Mouse (Mus musculus) forebrain, embryonic 14.5 days (tissue): ENCODE measurements around the gene Vasp. TPM values are rescaled to one million over a fixed set of nuclear protein-coding genes. Genes with fewer than 3 reads are reported as not detected.

Experiments used
- ATAC-seq: fragments of 200-750 bp; cut with Nextera tagmentation; 2 replicates; pipeline ENCODE4 v1.8.0; 2017; ENCODE audit warnings: mild to moderate bottlenecking, moderate library complexity
- DNase-seq: peaks from one replicate; pipeline ENCODE4 v3.0.0-alpha.2; 2015; ENCODE audit warnings: low spot score
- H3K27ac ChIP-seq: fragments of 300-500 bp; sonication (generic); 2 replicates; pipeline ENCODE4 v1.5.1; 2014; ENCODE audit warnings: low read depth, mild to moderate bottlenecking, control low read depth, low read length, moderate library complexity
- H3K27me3 ChIP-seq: fragments of 300-500 bp; sonication (generic); replicated peaks from 2 replicates; pipeline ENCODE4 v1.6.1; 2014; ENCODE audit warnings: low read length, control low read depth, mixed read lengths; ENCODE audit not compliant: control insufficient read depth, insufficient read depth
- H3K36me3 ChIP-seq: fragments of 300-500 bp; sonication (generic); 2 replicates; pipeline ENCODE4 v1.6.1; 2014; ENCODE audit warnings: low read length, control low read depth; ENCODE audit not compliant: control insufficient read depth, insufficient read depth
- H3K4me1 ChIP-seq: fragments of 300-500 bp; sonication (generic); 2 replicates; pipeline ENCODE4 v1.6.1; 2014; ENCODE audit warnings: antibody characterized with exemption, low read length, control low read depth; ENCODE audit not compliant: control insufficient read depth, insufficient read depth
- H3K4me2 ChIP-seq: fragments of 300-500 bp; sonication (generic); 2 replicates; pipeline ENCODE4 v1.6.1; 2014; ENCODE audit warnings: mild to moderate bottlenecking, control low read depth, low read length
- H3K4me3 ChIP-seq: fragments of 300-500 bp; sonication (generic); 2 replicates; pipeline ENCODE4 v1.5.1; 2014; ENCODE audit warnings: low read depth, low read length, control low read depth
- H3K9ac ChIP-seq: fragments of 300-500 bp; sonication (generic); 2 replicates; pipeline ENCODE4 v1.6.1; 2014; ENCODE audit warnings: mild to moderate bottlenecking, low read length, control low read depth, moderate library complexity
- H3K9me3 ChIP-seq: fragments of 300-500 bp; sonication (generic); replicated peaks from 2 replicates; pipeline ENCODE4 v1.6.1; 2016; ENCODE audit warnings: low read length, control low read depth, mixed read lengths; ENCODE audit not compliant: control insufficient read depth
- WGBS: fragments of 180-500 bp; shearing (Covaris S2); extraction: QIAGEN DNeasy Blood & Tissue Kit; methylation state at CpG from one replicate; pipeline ENCODE4 v1.1.7; 2014; 5-methylcytosine and 5-hydroxymethylcytosine counted together
- polyA plus RNA-seq: library from polyadenylated mRNA; unstranded; fragments of >200 nt; fragmentation: Nextera tagmentation; extraction: Ambion mirVana; gene quantifications from 2 replicates; pipeline ENCODE4 v1.2.1, GENCODE M21; 2014

Vasp gene
- polyA plus RNA-seq, 1 experiment from 2014 or later = 27.1 TPM

GRCm38 (mm10) chr7:19214940-19215339, 56.7 kb downstream of the Vasp start:
- DNase-seq (no peak), ATAC-seq (no peak)
- Histone ChIP-seq H3K4me1 (peaks cover 3% of the 10 kb centered on the region; the same call in 1 of the 2 replicates), H3K4me2 (no peak overlapping the region), H3K9me3 (no peaks in the 10 kb centered on the region), H3K27me3 (no peaks in the 10 kb centered on the region), H3K4me3 (no peak overlapping the region), H3K9ac (no peak overlapping the region), H3K27ac (no peak overlapping the region), H3K36me3 (no peaks in the 10 kb centered on the region)
- WGBS = 74% methylated on average over 9 of the region's 9 CpGs

DNA sequence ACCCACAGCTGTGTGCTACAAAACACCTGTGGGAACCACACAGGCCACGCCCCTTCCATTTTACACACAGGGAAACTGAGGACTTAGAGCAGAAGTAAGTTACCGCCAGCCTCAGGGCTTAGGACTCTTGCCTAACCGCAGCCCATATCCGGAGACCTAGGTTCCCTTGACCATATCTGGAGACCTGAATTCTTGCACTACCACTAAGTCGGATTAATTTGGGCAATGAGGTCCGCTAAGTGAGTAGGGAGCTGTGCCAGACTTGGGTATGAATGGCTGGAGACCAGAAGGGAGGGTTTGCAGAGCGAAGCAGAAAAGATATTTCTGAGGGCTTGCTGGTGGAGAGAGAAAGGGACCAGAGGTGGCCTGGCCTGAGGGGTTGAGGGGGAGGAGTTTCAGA, 57.2 kb downstream of the Vasp start:
- H3K4me3 ChIP-seq = no peak overlapping the region
- no peak overlapping the region for H3K27ac ChIP-seq
- 63% methylated on average over 7 of the region's 7 CpGs for WGBS
- ATAC-seq (no peak), DNase-seq (no peak)
- no peak overlapping the region for H3K9ac ChIP-seq
- H3K9me3 ChIP-seq = no peaks in the 10 kb centered on the region
- no peaks in the 10 kb centered on the region for H3K36me3 ChIP-seq
- H3K4me2 ChIP-seq = no peak overlapping the region
- H3K27me3 ChIP-seq = no peaks in the 10 kb centered on the region
- H3K4me1 ChIP-seq = peaks cover 3% of the 10 kb centered on the region; the same call in 1 of the 2 replicates

- no peak overlapping the region for H3K4me2 ChIP-seq
- WGBS = 73% methylated on average over 2 of the region's 2 CpGs
- H3K4me3 ChIP-seq = no peak overlapping the region
- H3K4me1 ChIP-seq = peaks cover 3% of the 10 kb centered on the region; the same call in 1 of the 2 replicates
- H3K27me3 ChIP-seq = no peaks in the 10 kb centered on the region
- ATAC-seq (no peak), DNase-seq (no peak)
- H3K9me3 ChIP-seq = no peaks in the 10 kb centered on the region
- H3K27ac ChIP-seq = no peak overlapping the region
- no peaks in the 10 kb centered on the region for H3K36me3 ChIP-seq
- H3K9ac ChIP-seq = no peak overlapping the region
Observed at GRCm38 (mm10) chr7:19213385-19213784, 58.2 kb downstream of the Vasp start.

GRCm38 (mm10) chr7:19211996-19212755, 59.4 kb downstream of the Vasp start, which contains the start of gene Gpr4:
Gene Gpr4, plus strand, starts transcription at chr7:19212538.
- no peaks in the 10 kb centered on the region for H3K27me3 ChIP-seq
- DNase-seq = peak; percentile 35
- ATAC-seq = peak; percentile 76
- peak within 1 kb of the TSS; percentile 39 for H3K4me3 ChIP-seq
- H3K36me3 ChIP-seq = no peaks in the 10 kb centered on the region
- peaks cover 3% of the 10 kb centered on the region; the same call in 1 of the 2 replicates for H3K4me1 ChIP-seq
- H3K27ac ChIP-seq = no peak within 1 kb of the TSS
- H3K4me2 ChIP-seq = peak within 1 kb of the TSS; percentile 63
- H3K9me3 ChIP-seq = no peaks in the 10 kb centered on the region
- 2% methylated on average over 29 of the region's 30 CpGs for WGBS
- H3K9ac ChIP-seq = peak within 1 kb of the TSS; percentile 53

DNA sequence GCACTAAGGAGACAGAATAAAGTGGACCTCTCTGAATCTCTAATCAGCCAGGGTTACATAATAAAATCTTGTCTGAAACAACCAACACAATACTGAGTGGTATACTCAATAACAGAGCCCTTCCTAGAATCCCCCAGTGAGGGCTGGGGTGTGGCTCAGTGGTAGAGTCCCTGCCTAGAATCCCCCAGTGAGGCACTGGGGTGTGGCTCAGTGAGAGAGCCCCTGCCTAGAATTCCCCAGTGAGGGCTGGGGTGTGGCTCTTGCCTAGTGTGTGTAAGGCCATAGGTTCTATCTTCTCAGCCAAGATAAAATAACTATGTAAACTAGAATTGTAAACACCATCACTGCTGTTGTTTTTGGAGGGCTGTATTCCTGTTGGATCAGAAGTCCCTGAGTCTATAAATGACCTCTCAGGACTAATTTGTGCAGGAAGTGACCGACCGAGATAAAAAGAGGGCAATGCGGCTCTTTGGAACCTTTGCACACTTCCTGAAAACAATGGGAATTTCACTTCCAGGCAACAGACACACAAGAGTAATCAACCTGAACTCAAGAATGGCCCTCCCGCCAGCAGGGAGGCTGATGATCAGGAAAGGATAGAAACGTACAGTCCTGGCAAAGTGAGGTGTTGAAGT, 60.5 kb downstream of the Vasp start:
- Histone ChIP-seq H3K9me3 (no peaks in the 10 kb centered on the region), H3K4me3 (no peak overlapping the region), H3K4me1 (peaks cover 3% of the 10 kb centered on the region; the same call in 1 of the 2 replicates), H3K27ac (no peak overlapping the region), H3K4me2 (no peak overlapping the region), H3K9ac (no peak overlapping the region), H3K27me3 (no peaks in the 10 kb centered on the region), H3K36me3 (peaks cover under 1% of the 10 kb centered on the region; the same call in 1 of the 2 replicates)
- WGBS = 67% methylated on average over 5 of the region's 5 CpGs
- ATAC-seq (no peak), DNase-seq (no peak)

DNA sequence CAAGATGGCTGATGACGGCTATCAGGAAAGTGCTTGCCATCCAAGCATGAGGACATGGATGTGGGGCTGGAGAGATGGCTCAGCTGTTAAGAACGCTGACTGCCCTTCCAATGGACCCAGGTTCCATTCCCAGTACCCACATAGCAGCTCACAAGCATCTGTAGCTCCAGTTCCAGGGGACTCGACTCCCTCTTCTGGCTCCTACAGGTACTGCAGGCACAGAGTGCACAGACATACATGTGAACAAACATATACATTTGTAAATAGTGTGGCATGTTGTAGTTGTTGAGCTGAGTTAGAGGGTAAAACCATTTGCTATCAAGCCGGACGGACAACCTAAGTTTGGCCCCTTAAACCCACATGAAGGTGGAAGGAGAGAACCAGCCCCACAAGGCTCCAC, 61.6 kb downstream of the Vasp start:
- Histone ChIP-seq H3K27me3 (no peaks in the 10 kb centered on the region), H3K9me3 (no peaks in the 10 kb centered on the region), H3K4me1 (peaks cover 3% of the 10 kb centered on the region; the same call in 1 of the 2 replicates), H3K27ac (no peak overlapping the region), H3K36me3 (peaks cover 12% of the 10 kb centered on the region), H3K4me3 (no peak overlapping the region), H3K4me2 (no peak overlapping the region), H3K9ac (no peak overlapping the region)
- 95% methylated on average over 5 of the region's 5 CpGs for WGBS
- no peak for DNase-seq
- no peak for ATAC-seq

DNA sequence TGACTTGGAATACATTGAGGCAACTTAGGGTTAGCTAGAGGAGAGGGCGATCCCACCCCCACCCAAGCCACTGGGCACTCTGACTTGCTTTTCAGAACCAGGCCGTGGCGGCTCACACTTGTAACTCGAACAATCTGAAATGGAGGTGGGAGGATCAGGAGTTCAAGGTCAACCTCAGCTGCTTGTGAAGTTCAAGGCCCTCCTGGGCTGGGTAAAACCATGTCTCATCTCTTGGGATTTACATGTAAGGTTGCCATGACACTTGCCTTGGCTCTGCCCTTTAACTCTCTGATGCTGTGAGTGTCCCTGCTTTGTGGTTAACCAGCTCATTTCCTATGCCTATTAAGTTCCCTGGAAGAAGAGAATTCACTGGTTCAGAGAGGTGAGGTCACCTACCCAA, 62.1 kb downstream of the Vasp start:
- no peaks in the 10 kb centered on the region for H3K27me3 ChIP-seq
- peaks cover 3% of the 10 kb centered on the region; the same call in 1 of the 2 replicates for H3K4me1 ChIP-seq
- H3K9me3 ChIP-seq = no peaks in the 10 kb centered on the region
- DNase-seq = no peak
- no peak overlapping the region for H3K27ac ChIP-seq
- H3K4me3 ChIP-seq = no peak overlapping the region
- no peak overlapping the region for H3K4me2 ChIP-seq
- no peak for ATAC-seq
- 77% methylated on average over 4 of the region's 4 CpGs for WGBS
- H3K36me3 ChIP-seq = peaks cover 17% of the 10 kb centered on the region
- H3K9ac ChIP-seq = no peak overlapping the region

DNA sequence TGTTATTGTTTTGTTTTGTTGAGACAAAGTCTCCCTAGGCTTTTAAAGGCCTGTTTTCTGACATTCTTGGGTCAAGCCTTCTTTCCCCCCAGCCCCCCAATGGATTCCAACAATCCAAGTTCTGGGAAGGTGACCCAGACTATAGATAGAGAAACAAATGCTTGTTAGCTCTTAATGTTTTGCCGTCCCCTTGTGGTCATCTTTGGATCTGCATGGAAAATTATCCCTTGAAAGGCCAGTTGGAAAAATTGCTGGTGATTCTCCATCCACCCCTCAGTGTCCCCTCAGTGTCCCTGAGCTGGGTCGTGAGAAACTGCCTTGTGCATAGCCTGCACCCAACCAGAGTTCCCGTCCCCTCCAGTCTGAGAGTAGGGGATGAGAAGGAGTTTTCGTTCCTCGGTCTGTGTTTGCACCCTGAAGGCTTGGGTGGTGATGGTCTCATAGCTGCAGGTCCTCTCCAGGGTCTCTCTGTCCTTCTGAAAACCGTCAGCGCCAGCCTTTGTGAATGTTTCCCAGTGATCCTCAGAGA, 62.6 kb downstream of the Vasp start:
- peak; percentile 84 for DNase-seq
- Histone ChIP-seq H3K27me3 (no peaks in the 10 kb centered on the region), H3K9me3 (no peaks in the 10 kb centered on the region), H3K4me3 (no peak overlapping the region), H3K4me2 (no peak overlapping the region), H3K9ac (no peak overlapping the region), H3K4me1 (peaks cover 3% of the 10 kb centered on the region; the same call in 1 of the 2 replicates), H3K27ac (no peak overlapping the region), H3K36me3 (peaks cover 22% of the 10 kb centered on the region)
- no peak for ATAC-seq
- WGBS = 48% methylated on average over 7 of the region's 7 CpGs
